Mouse (Mus musculus) intestine, embryonic 15.5 days (tissue): ENCODE results near the gene Fmnl2. TPM values are rescaled to one million over a fixed set of nuclear protein-coding genes. Genes with fewer than 3 reads are reported as not detected.

Experiments
- ATAC-seq: fragments of 200-750 bp; cut with Nextera tagmentation; 2 replicates; pipeline ENCODE4 v1.8.0; 2017; ENCODE audit warnings: moderate TSS enrichment, moderate library complexity
- H3K27ac ChIP-seq: fragments of 300-500 bp; sonication (generic); 2 replicates; pipeline ENCODE4 v1.5.1; 2015; ENCODE audit warnings: mild to moderate bottlenecking, inconsistent platforms
- H3K27me3 ChIP-seq: fragments of 300-500 bp; sonication (generic); replicated peaks from 2 replicates; pipeline ENCODE4 v1.6.1; 2015; ENCODE audit warnings: inconsistent platforms
- H3K36me3 ChIP-seq: fragments of 300-500 bp; sonication (generic); 2 replicates; pipeline ENCODE4 v1.6.1; 2015; ENCODE audit warnings: inconsistent platforms
- H3K4me1 ChIP-seq: fragments of 300-500 bp; sonication (generic); replicated peaks from 2 replicates; pipeline ENCODE4 v1.6.1; 2015; ENCODE audit warnings: inconsistent platforms
- H3K4me2 ChIP-seq: fragments of 300-500 bp; sonication (generic); replicated peaks from 2 replicates; pipeline ENCODE4 v1.6.1; 2015; ENCODE audit warnings: mild to moderate bottlenecking, inconsistent platforms
- H3K4me3 ChIP-seq: fragments of 300-500 bp; sonication (generic); replicated peaks from 2 replicates; pipeline ENCODE4 v1.5.1; 2015; ENCODE audit warnings: inconsistent platforms
- H3K9ac ChIP-seq: fragments of 300-500 bp; sonication (generic); 2 replicates; pipeline ENCODE4 v1.6.1; 2015; ENCODE audit warnings: inconsistent platforms
- H3K9me3 ChIP-seq: fragments of 300-500 bp; sonication (generic); 2 replicates; pipeline ENCODE4 v1.6.1; 2016; ENCODE audit warnings: inconsistent platforms
- WGBS: fragments of 180-500 bp; shearing (Covaris S2); methylation state at CpG from one replicate; pipeline ENCODE4 v1.1.7; 2015; 5-methylcytosine and 5-hydroxymethylcytosine counted together
- polyA plus RNA-seq: library from polyadenylated mRNA; unstranded; fragments of >200 nt; fragmentation: Nextera tagmentation; extraction: Ambion mirVana; gene quantifications from 2 replicates; pipeline ENCODE4 v1.2.1, GENCODE M21; 2015

The Fmnl2 gene
- polyA plus RNA-seq, 1 experiment from 2014 or later: 3.6 TPM

DNA sequence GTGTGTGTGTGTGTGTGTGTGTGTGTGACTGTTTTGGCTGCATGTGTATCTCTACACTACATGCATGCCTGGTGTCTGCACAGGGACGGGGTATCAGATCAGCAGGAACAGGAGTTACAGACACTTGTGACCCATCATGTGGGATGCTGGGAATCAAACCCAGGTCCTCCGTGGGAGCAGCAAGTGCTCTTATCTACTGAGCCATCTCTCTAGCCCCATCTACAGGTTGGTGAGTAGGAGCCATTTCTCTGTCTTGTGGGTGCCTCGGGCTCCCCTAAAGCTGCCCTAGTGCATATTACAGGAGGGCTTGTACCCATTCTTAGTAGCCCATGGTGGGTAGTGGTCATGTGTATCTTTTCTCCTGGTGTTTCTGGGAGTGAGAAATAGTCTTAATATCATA is 90.7 kb downstream of the Fmnl2 start:
- no peak overlapping the region for H3K4me2 ChIP-seq
- WGBS: 98% methylated on average over 3 of the region's 3 CpGs
- no peaks in the 10 kb centered on the region for H3K9me3 ChIP-seq
- no peak overlapping the region for H3K9ac ChIP-seq
- H3K27ac ChIP-seq: no peak overlapping the region
- H3K4me1 ChIP-seq: peaks cover 3% of the 10 kb centered on the region; the same call in 1 of the 2 replicates
- no peak overlapping the region for H3K4me3 ChIP-seq
- H3K36me3 ChIP-seq: no peaks in the 10 kb centered on the region
- ATAC-seq: no peak
- no peaks in the 10 kb centered on the region for H3K27me3 ChIP-seq

DNA sequence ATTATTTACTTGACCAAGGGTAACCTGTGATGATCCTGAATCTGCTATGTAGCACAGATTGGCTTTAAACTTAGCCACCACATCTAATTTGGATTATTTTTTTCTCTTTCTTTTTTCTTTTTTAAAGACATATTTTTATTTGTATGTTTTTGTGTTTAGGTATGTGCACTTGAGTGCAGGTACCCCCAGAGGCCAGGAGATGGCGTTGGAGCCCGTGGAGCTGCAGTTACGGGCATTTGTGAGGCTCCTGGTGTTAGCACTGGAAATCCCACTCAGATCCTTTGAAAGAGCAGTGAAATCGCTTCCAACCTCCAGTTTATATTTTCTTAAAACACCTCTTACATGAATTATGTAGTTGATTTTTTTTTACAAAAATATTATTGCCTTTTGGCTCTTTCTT is 91.9 kb downstream of the Fmnl2 start:
- WGBS: 91% methylated on average over 4 of the region's 4 CpGs
- Histone ChIP-seq H3K27me3 (no peaks in the 10 kb centered on the region), H3K9ac (no peak overlapping the region), H3K27ac (no peak overlapping the region), H3K4me2 (no peak overlapping the region), H3K36me3 (no peaks in the 10 kb centered on the region), H3K9me3 (no peaks in the 10 kb centered on the region), H3K4me3 (no peak overlapping the region), H3K4me1 (no peaks in the 10 kb centered on the region; the same call in 1 of the 2 replicates)
- no peak for ATAC-seq

DNA sequence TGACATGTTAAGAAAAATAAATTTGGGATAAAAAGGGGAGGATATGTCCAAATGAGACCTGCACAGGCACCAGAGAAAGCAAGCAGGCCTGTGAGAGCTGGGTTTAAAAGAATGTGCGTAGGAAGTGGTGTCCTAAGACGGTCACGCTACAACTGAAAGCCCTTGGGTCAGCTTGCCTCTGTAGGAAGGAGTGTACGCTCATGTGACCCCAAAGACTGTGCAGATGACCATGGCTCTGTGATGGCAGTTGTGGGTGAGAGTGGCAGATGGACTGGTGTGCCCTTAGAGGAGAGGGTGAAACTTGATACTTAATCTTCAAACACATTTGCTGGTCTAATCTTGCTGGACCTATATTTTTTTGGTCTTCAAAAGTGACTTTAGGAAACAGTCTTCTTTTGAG is 92.6 kb downstream of the Fmnl2 start:
- H3K9me3 ChIP-seq: no peaks in the 10 kb centered on the region
- ATAC-seq: no peak
- WGBS: 86% methylated on average over 4 of the region's 4 CpGs

DNA sequence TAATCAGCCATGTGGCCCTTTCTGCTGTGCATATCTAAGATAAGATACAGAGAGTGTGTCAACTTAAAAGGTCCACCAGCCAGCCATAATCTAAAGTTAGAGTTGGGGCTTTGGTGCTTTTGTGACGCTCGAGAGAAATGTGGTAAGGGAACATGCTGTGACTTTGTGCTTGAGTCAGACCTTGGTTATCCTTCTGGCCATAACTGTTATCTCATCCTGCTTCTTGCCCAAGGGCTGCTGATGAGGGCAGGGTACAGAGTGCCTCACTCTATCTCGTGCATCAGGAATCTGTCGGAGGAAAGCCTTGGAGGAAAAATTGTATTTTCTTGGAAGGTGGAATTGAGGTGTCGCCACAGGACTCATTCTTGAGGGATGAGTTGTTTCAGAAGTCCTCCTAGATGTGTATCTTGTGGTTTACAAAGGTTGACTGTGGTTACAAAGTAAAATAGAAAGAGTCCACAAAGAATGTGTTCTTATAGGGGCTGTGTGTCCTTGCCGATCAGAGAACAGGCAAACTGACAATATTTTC is 94.6 kb downstream of the Fmnl2 start:
- ATAC-seq: peak; percentile 84; the same call in 1 of the 2 replicates
- H3K27ac ChIP-seq: no peak overlapping the region

More for the DNA sequence above, 92.6 kb downstream of the Fmnl2 start:
- H3K9ac ChIP-seq: no peak overlapping the region
- H3K27ac ChIP-seq: no peak overlapping the region
- H3K4me3 ChIP-seq: no peak overlapping the region
- H3K4me2 ChIP-seq: no peak overlapping the region
- no peaks in the 10 kb centered on the region for H3K27me3 ChIP-seq
- H3K4me1 ChIP-seq: 0 out of 2 replicates have a peak, but pooled peaks cover 6% of the 10 kb centered on the region
- H3K36me3 ChIP-seq: no peaks in the 10 kb centered on the region

DNA sequence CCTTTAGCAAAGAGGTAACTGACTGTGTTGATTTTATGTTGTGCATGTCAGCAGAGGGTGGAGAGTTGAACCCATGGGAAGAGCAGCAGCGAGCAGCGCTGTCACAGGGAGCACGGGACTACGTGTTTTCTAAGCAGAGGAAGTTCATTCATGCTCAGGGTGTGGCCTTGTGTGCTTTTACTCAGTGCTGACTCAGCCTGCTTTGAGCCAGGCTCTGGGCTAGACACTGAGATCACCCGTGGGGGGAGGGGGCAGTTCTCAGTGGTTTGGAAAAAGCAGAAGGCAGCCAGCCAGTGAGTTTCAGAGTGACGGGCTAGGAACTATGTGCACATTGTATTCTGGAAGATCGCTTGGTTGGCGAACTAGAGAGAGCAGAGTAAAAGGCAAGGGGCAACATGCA is 97.4 kb downstream of the Fmnl2 start:
- H3K4me2 ChIP-seq: no peak overlapping the region
- H3K27ac ChIP-seq: peak overlapping the region; percentile 8; the same call in 1 of the 2 replicates
- 60% methylated on average over 8 of the region's 8 CpGs for WGBS
- ATAC-seq: 0 out of 2 replicates have a peak, but pooled peaks have one; percentile 26
- H3K9me3 ChIP-seq: no peaks in the 10 kb centered on the region
- no peak overlapping the region for H3K4me3 ChIP-seq
- H3K9ac ChIP-seq: no peak overlapping the region
- H3K4me1 ChIP-seq: peaks cover 25% of the 10 kb centered on the region
- no peaks in the 10 kb centered on the region for H3K27me3 ChIP-seq
- no peaks in the 10 kb centered on the region for H3K36me3 ChIP-seq

More for the DNA sequence above, 94.6 kb downstream of the Fmnl2 start:
- Histone ChIP-seq H3K27me3 (no peaks in the 10 kb centered on the region), H3K9me3 (no peaks in the 10 kb centered on the region), H3K4me1 (0 out of 2 replicates have a peak, but pooled peaks cover 6% of the 10 kb centered on the region), H3K9ac (no peak overlapping the region), H3K36me3 (no peaks in the 10 kb centered on the region), H3K4me3 (no peak overlapping the region), H3K4me2 (no peak overlapping the region)
- WGBS: 65% methylated on average over 6 of the region's 6 CpGs

DNA sequence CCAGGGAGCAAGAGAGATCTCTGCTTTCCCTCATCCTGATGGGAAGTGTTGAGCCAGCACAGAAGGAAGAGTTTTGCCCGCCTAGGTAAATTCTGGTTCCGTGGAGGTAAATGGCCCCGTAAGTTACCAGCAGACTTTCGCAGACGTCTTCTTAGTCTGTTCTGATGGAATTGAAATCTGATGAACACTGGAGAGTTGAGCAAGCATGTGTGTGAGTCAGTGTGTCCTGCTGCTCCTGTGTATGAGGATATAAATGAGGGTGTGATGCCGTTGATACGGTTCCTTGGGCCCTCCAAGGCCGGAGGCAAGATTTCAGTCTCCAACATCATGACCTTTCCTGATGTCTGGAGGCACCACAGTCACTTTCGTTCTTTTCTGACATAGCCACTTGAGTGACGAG is 98.2 kb downstream of the Fmnl2 start:
- ATAC-seq: no peak
- H3K27ac ChIP-seq: no peak overlapping the region
- H3K9ac ChIP-seq: no peak overlapping the region
- H3K27me3 ChIP-seq: no peaks in the 10 kb centered on the region
- no peak overlapping the region for H3K4me3 ChIP-seq
- WGBS: 93% methylated on average over 10 of the region's 10 CpGs
- peaks cover 33% of the 10 kb centered on the region for H3K4me1 ChIP-seq
- no peak overlapping the region for H3K4me2 ChIP-seq
- no peaks in the 10 kb centered on the region for H3K9me3 ChIP-seq
- no peaks in the 10 kb centered on the region for H3K36me3 ChIP-seq

DNA sequence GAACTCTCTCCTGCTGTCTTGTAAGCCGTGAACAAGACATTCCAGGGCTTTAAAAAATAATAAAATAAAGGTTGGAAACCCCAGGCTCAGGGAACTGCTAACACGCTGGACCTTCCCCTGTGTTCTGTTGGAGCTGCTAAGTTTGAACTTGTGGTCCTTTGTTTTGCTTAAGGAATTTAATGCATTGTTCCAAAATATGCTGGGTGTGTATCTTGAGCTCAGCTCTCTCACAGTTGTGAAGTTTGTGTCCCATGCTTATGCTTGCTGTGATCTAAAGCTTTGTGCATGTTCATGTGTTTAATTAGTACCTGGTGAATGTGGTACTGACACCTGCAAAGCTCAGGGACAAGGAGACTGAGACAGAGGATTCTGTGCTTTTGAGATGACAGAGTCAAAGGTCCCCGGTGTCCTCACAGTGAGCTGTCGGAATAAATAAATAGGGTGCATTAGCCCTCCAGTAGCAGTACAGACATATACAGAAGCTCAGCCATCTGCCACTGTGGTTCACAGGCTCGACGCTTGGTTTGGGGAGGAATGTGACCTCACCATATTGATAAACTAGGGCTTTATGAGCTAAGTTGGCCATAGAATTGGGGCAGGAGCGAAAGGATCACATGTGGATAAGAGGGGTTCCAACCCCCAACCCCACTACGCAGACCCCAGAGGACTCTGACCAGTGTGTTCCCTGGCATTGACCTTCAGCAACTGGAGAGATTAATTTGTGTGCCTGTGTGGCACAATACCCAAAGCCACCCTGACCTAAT is 100.3 kb downstream of the Fmnl2 start:
- no peak for ATAC-seq
- H3K9me3 ChIP-seq: no peaks in the 10 kb centered on the region
- no peaks in the 10 kb centered on the region for H3K27me3 ChIP-seq
- H3K27ac ChIP-seq: peak overlapping the region; percentile 66
- 55% methylated on average over 8 of the region's 8 CpGs for WGBS
- no peak overlapping the region for H3K9ac ChIP-seq
- H3K4me3 ChIP-seq: no peak overlapping the region
- peaks cover 34% of the 10 kb centered on the region for H3K4me1 ChIP-seq
- H3K4me2 ChIP-seq: peak overlapping the region; percentile 51
- no peaks in the 10 kb centered on the region for H3K36me3 ChIP-seq

DNA sequence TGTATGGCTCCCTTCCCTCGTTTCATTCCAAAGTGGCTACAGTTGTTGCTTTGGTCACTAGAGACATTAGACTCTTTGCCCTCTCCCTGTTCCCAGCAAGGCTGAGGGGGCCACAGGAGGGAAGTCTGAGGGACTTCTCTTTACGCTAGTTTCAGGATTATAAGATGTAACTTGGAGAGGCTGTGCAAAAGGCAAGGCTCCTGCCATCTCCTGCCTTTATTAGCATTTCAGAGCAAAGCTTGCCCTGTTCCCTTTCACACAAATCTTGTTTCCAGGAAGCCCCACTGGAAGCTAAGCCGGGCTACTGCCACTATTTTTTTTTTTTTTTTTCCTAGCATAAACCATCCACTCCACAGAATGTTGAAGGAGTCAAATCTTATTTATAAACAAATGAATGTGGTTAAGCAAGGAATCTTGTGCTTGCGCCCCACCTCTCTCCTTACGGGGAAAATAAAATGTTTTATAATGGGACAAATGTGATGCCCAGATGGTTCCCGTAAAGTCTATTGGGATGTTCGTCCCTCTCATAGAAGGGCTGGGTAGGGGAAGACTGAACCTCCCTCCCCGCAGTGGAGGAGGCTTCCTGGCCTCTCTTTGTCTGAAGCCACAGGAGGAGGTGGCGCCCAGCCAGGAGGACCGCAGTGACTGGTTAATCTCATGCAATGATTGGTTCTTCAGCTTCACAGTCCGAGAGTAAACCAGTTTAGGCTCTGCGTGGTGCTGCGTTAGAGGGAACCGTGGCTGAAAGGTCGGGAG is 101.1 kb downstream of the Fmnl2 start:
- Histone ChIP-seq H3K27me3 (no peaks in the 10 kb centered on the region), H3K4me3 (0 out of 2 replicates have a peak overlapping the region, but pooled peaks have one; percentile 4), H3K9me3 (no peaks in the 10 kb centered on the region), H3K4me1 (peaks cover 34% of the 10 kb centered on the region), H3K36me3 (no peaks in the 10 kb centered on the region), H3K4me2 (peak overlapping the region; percentile 51), H3K9ac (no peak overlapping the region), H3K27ac (peak overlapping the region; percentile 66)
- peak; percentile 81 for ATAC-seq
- 10% methylated on average over 15 of the region's 15 CpGs for WGBS

DNA sequence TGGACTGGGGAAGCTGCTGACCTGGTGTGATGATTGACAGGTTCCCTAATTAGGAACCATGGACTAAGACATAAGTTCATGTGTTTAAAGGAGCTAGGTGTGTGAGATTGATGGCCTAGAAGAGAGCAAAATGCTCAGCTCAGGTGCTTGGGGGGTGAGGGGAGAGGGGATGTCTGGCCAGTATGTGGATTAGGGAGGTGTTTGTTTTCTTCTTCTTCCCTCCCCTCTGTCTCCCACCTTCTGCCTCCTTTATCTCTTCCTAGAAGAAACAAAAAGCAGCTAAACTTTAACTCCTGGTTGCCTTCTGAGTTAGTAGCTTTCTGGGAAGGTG is 101.6 kb downstream of the Fmnl2 start:
- H3K4me3 ChIP-seq: 0 out of 2 replicates have a peak overlapping the region, but pooled peaks have one; percentile 4
- no peak overlapping the region for H3K9ac ChIP-seq
- ATAC-seq: no peak
- H3K4me1 ChIP-seq: peaks cover 34% of the 10 kb centered on the region
- peak overlapping the region; percentile 51 for H3K4me2 ChIP-seq
- no peaks in the 10 kb centered on the region for H3K9me3 ChIP-seq
- no peaks in the 10 kb centered on the region for H3K36me3 ChIP-seq
- H3K27me3 ChIP-seq: no peaks in the 10 kb centered on the region
- H3K27ac ChIP-seq: peak overlapping the region; percentile 66

DNA sequence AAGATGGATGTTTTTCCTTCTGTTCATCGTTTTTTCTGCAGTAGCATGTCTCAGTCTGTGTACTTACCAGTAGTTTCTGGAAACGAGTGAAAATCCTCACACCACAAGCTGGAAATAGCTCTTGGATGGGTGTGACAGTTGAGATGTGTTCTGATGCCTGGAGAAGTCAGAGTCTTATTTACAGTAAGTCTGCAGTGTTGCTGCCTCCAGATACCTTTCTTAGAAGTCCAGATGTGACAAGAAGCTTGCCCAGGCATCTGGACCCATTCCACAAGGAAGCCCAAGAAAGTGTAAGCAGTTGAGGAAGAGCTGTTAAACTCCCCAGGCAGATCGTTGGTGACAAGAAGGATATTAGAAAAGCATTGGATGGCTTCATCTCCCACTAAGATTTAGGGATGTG is 102.3 kb downstream of the Fmnl2 start:
- Histone ChIP-seq H3K9me3 (no peaks in the 10 kb centered on the region), H3K9ac (no peak overlapping the region), H3K27me3 (no peaks in the 10 kb centered on the region), H3K4me2 (no peak overlapping the region), H3K4me3 (no peak overlapping the region), H3K36me3 (no peaks in the 10 kb centered on the region), H3K4me1 (peaks cover 31% of the 10 kb centered on the region), H3K27ac (no peak overlapping the region)
- no peak for ATAC-seq
- 20% methylated on average over 3 of the region's 3 CpGs for WGBS

DNA sequence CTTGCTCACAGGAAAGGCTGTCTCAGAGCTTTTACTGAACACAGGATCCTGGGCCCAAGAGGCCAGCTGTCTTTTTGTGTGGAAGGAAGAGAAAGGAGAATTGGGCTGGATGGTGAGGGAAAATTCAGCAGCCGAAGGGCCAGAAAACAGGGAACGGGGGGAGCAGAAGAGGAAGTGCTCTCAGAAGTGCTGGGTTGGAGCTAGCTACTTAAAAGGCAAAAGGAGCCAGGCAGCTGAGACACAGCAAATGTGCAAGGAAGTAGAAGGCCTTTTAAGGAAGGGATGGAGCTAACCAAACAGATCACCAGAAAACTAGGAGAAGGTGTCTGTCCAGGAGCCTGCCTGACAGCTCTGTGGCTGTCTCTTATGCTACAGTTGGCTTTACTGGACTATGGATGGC is 103.0 kb downstream of the Fmnl2 start:
- no peaks in the 10 kb centered on the region for H3K27me3 ChIP-seq
- ATAC-seq: no peak
- H3K4me2 ChIP-seq: no peak overlapping the region
- no peaks in the 10 kb centered on the region for H3K9me3 ChIP-seq
- peaks cover 28% of the 10 kb centered on the region for H3K4me1 ChIP-seq
- 37% methylated on average over 2 of the region's 2 CpGs for WGBS
- no peak overlapping the region for H3K4me3 ChIP-seq
- H3K27ac ChIP-seq: peak overlapping the region; percentile 75
- no peaks in the 10 kb centered on the region for H3K36me3 ChIP-seq
- no peak overlapping the region for H3K9ac ChIP-seq

DNA sequence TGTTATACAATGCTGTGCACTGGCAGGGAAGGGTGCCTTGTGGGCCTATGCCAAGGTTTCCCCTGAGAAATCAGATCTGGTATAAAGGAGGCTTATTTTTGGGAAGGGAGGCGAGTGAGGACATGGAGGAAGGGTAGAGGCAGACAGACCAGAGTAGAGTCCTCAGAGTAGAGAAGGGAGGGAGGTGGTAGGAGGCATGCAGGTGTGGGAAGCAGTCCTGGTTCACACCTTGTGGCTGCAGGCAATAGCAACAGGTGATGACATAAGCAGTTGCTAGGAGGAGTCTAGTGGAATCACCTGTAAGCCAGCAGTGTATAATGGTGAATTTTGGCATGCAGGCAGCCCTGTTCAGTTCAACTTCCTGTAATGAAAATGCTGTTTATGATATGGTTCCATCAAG is 105.8 kb downstream of the Fmnl2 start:
- Histone ChIP-seq H3K27ac (no peak overlapping the region), H3K9ac (no peak overlapping the region), H3K4me2 (no peak overlapping the region), H3K27me3 (no peaks in the 10 kb centered on the region), H3K4me3 (no peak overlapping the region), H3K9me3 (no peaks in the 10 kb centered on the region), H3K36me3 (no peaks in the 10 kb centered on the region), H3K4me1 (peaks cover 23% of the 10 kb centered on the region)
- no peak for ATAC-seq
- 87% methylated on average over 1 of the region's 1 CpGs for WGBS
